Mouse (Mus musculus) CD4-positive, CD25-positive, alpha-beta regulatory T cell, adult 4 months (primary cell): ENCODE results near the gene Snx6. TPM values are rescaled to one million over a fixed set of nuclear protein-coding genes. Genes with fewer than 3 reads are reported as not detected.
A peak's percentile ranks its signal among the peaks of the same experiment; 100 is the strongest.
"Not testable (repeated sequence)": the region's sequence is repeated elsewhere in the genome, so short reads cannot be mapped to it uniquely, and the experiment has no call there.

Experiments used
- ATAC-seq: one replicate; pipeline ENCODE4 v1.8.0; 2017
- polyA plus RNA-seq, 2 experiments: library from polyadenylated mRNA; unstranded; fragments of 100-300 nt; shearing (Covaris generic); gene quantifications; one replicate each; pipeline ENCODE4 v1.2.1; 2017

Snx6 gene
- polyA plus RNA-seq, result 100 to 1,000 TPM; 133 to 174 TPM

DNA sequence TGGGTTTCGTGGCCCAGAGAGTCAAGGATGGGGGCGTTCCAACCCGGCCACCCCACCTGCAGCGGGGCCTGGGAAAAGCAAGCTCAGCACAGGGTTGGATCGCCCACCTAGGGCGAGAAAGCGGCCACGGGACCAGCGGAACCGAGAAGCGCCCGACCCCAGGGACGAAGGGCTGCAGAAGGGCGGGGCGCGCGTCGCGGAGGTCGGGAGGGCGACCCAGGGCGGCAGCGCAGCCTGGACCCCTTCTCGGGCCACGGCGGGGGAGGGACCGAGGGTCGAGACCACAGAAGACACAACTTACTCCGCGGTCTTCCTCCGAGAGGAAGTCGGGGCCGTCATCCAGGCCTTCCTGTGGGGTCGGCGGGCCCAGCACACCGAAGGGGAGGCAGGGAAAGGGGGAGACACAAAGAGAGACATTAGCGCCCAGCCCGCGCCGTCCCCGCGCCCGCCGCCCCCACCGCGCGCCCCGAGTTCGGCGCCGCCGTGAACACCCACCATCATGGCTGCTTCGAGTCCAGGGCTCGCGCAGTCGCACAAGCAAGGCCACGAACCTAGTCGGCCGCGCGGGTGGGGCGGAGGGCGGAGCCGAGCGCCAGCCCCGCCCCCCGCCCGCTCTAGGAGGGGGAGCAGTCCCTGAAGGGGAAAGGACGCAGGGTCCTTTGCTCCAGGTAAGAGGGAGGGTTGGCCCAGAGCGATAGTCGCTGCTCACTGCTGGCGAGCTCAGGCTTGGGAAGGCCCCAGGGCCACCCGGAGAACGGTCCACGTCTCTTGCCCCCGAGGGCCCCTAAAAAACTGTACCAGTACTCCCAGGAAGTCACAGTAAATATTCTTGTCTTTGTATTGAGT lies at the start of gene Snx6:
Gene Snx6, minus strand, starts transcription at position 551 of the 846 bp plus-strand sequence.
- ATAC-seq, result peak; percentile 96

DNA sequence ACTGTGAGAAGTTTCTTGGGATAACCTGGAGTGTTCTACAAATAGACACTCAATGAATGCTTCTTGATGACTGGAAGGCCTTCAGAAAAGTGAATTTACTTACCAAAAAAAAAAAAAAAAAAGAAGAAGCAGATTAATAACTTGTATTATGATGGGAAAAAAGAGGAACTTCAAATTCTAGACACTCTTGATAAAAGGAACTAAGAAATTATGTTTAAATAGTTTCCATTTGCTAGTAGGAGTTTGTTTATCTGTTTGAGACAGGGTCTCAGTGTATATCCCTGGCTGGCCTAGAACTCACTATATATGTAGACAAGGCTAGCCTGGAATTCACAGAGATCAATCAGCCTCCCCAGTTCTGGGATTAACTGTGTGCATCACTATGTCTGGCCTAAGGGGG lies 48.9 kb upstream of the Snx6 start:
- no peak for ATAC-seq

DNA sequence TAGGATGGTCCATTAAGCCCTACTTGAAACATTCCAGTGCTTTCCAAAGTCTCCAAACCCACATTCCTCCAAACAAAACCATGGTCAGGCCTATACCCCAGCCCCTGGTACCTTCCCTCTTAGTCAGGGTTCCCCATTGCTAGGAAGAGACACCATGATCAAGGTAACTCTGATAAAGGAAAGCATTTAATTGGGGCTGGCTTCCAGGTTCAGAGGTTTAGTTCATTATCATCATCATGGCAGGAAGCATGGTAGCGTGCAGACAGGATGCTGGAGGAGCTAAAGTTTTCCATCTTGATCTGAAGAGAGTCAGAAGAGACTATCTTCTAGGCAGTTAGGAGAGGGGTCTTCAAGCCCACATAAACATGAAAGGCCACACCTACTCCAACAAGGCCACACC lies 46.1 kb upstream of the Snx6 start:
- ATAC-seq, result no peak

DNA sequence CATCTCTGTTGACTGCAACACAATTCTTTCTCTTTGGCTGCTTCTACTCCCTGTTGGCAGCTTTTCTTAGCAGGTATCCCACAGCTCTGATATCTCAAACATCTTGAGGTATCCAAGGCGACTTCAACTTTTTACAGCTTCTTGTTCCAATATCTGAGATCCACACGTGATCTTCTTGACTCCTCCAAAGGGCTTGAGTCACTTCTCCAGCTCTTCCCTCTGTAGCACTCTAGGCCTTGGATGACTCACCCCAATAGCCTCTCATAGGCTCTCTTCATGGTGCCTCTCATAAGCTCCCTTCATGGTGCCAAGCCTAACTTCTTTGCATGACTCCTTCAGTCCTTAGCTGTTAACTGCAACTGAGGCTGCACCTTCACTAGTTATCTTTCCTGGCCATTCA lies 44.3 kb upstream of the Snx6 start:
- no peak for ATAC-seq

DNA sequence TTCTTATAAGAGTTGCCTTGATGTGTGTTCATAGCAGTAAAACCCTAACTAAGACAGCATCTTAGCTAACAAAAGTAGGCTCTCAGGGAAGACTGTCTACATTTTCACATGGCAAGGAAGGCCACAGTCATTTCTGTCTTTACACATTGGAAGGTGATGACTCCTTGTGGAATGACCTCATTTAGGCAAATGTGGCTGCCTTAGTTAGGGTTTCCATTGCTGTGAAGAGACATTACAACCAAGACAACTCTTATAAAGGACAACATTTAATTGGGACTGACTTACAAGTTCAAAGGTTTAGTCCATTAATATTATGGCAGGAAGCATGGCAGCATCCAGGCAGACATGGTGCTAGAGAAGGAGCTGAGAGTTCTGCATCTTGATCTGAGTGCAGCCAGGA lies 43.4 kb upstream of the Snx6 start:
- ATAC-seq, result no peak

DNA sequence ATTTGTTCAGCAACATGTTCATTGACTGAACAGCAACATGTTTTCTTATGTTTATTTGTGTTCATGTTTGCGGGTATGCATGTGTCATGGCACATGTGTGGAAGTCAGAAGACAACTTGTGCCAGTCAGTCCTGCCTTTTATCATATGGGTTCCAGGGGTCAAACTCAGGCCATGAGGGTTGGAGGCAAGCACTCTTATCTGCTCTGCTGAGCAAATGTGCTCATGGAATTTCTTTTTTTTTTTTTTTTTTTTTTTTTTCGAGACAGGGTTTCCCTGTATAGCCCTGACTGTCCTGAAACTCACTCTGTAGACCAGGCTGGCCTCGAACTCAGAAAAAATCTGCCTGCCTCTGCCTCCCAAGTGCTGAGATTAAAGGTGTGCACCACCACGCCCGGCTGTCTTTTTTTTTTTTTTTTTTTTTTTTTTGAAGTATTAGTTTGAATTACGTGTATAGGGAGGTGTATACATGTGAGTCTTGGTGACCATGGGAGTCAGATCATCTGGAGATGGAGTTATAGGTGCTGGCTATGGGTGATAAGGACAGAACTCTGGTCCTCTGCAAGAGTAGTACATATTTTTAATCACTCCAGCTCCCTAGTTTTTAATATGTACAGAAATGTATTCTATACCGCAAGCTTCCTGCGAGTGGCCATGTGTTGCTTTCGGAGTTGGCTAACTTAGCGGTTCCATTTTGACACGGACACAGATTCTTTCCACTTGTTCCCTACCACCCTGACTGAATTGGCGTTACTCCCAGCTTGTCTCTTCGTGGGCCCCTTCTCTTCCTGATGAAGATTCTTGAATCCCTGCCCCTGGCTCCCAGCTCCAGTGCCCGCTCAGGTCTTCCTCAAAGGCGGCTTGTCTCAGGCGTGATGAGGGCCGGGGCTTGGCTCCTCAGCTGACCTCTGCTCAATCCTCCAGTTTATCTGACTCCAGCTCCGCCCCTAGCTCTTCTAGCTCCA lies 40.4 kb upstream of the Snx6 start:
- ATAC-seq, result no peak

DNA sequence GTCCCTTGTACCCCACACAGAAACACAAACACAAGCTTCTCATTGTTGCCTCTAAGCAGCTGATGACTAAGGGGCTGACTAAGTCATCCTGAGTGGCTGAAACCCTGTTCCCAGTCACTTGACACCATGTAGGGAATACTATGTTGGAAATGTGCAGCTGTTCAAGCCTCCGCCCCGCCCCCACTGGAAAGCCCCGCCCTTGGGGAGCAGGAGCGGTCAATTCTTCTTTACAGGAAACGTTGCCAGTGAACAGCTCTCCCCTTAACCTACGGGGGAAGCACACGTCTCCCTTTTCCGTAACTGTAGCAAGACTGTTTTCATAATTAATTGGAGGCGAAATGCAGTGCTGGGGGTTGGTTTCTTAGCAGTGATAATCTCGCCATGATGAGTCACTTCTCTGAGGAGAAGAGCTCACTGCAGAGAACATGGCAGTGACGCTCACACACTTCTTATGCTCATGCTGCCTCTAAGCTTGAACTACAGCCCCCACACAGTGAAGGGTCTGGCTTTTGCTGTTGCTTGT lies 39.5 kb upstream of the Snx6 start:
- ATAC-seq, result peak; percentile 60

DNA sequence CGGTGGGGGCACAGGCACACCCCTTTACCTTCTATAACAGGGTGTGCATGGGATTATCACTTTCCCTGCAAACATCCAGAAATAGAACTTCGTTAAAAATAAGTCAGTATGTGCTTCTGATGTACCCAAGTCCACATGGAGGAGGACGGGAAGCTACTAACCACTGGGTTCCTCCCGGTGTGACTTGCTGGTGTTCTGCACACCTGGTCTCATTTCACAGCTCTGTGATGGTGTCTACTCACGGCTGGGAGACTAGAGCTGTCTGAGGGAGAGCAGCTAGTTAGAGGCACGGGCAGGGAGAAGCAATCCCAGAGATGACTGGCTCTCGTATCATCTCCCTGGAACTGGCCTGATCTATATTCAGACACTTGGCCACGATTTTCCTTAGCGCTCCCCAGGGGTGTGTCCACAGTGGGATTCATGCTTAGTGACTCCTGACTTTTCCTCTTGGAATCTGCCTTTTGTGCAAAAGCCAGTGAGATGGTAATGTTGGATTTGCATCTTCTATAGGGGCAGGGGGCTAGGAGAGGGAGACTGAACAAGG lies 38.4 kb upstream of the Snx6 start:
- ATAC-seq, result no peak

DNA sequence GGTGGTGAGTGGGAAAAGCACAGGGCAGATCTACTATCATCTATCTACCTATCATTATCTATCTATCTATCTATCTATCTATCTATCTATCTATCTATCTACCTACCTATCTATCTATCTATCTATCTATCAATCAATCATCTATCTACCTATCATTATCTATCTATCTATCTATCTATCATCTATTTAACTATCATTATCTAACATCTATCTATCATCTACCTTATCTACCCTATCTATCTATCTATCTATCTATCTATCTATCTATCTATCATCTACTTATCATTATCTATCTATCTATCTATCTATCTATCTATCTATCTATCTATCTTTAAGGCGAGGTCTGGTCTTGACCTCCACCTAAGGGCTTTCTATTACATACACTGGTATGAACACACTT lies 36.4 kb upstream of the Snx6 start:
- not testable (repeated sequence) for ATAC-seq

DNA sequence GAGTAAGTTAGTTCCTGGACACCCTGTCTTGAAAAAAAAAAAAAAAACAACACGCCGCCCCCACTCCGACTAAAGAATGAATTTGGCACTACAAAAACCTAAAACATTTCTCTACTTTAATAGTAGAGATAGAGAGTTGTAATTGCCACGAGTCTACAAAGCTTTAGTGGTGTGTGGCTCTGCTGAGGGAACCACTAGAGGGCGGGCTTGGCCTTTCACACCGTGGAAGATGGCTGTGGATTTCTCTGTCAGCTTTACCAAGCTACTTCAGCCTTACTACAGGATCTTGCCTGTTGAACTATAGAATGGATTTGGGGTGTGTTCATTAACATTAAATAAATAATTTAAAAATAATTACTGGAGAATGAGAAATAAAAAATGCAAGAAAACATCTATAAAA lies 35.1 kb upstream of the Snx6 start:
- ATAC-seq, result peak; percentile 88

DNA sequence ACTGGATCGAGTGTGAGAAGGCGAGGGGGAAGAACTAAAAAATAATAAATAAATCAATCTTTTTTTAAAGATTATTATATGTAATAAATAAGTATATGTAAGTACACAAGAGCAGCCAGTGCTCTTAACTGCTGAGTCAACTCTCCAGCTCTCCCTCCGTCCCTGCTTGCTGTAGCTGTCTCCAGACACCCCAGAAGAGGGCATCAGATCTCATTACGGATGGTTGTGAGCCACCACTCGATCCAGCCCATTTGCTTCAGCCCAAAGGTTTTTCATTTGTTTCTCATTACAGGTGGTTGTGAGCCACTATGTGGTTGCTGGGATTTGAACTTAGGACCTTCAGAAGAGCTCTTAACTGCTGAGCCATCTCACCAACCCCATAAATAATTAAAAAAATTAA lies 34.4 kb upstream of the Snx6 start:
- no peak for ATAC-seq

DNA sequence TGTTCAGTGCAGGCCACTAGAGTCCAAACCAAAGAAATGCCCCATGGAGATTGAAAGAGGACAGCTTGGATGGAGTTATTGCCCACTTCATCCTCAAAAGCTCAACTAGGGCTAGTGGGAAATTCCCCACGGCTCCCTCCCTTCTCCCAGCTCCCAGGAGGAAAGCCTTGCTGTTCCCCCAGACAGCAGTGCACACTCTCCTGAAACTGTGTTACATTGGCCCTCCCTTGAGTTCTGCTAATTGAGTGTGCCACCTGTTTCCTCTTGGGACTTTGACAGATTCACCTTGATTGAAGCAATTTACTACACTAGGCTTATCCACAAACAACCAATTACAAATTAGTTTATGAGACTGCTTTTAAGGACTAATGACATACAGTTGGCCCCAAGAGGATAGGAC lies 32.5 kb upstream of the Snx6 start:
- ATAC-seq, result no peak

DNA sequence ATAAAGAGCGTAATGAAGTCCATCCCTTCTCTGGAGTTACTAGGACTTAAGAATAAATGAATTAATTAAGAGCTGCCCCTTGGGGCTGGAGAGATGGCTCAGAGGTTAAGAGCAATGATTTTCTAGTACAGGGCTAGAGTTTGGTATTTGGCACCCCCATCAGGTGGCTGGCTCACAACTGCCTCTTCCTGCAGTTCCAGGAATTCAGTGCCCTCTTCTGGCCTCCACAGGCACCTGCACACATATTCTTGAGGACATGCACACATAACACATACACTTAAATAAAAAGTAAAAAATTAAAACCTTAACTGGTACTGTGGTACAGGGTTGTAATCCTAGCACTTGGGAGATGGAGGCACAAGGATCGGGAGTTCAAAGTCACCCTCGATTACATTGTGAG lies 29.7 kb upstream of the Snx6 start:
- no peak for ATAC-seq

DNA sequence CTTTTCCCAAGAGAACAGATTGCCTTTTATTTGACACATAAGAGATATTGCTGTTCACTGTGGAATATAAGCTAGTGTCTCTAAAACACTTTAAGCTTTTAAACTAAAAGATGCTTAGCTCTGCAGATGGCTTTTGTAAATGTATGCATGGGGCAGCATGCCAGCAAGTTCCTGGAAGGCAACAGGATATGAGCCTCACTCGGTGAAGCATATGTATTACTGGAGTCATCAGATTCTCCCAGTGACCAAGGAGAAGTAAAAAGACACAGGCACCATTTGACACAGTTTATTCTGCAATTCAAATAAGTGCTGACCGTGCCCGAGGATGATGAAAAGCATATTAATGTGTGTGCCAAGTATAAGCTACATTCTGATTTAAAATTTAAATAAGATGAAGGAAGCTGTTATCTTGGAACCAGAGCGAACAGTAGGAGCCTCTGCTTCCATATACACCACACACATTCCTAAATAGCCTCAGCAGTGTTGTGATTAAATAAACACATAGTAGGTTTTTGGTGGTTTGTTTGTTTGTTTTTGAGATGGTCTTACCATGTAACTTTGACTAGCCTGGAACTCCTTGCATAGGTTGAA lies 27.4 kb upstream of the Snx6 start:
- ATAC-seq, result no peak

DNA sequence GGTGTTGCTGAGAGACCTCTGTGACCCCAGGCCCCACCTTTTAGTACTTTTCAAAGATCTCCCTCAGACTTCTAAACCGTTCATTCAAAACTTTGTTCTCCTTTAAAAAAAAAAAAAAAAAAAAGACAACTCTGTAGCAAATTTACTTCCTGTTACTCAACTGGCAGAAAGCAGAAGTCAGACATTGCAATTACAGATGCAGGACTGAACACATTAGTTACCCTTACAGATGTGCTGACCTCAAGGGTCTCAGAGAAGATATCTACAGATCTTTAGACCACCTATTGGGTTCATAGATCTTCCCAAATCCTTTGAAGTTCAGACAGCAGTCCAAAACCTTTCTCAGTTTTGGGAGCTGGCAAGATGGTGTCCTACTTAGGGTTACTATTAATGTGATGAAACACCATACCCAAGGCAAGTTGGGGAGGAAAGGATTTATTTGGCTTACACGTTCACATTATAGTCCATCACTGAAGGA lies 25.2 kb upstream of the Snx6 start:
- ATAC-seq, result no peak

DNA sequence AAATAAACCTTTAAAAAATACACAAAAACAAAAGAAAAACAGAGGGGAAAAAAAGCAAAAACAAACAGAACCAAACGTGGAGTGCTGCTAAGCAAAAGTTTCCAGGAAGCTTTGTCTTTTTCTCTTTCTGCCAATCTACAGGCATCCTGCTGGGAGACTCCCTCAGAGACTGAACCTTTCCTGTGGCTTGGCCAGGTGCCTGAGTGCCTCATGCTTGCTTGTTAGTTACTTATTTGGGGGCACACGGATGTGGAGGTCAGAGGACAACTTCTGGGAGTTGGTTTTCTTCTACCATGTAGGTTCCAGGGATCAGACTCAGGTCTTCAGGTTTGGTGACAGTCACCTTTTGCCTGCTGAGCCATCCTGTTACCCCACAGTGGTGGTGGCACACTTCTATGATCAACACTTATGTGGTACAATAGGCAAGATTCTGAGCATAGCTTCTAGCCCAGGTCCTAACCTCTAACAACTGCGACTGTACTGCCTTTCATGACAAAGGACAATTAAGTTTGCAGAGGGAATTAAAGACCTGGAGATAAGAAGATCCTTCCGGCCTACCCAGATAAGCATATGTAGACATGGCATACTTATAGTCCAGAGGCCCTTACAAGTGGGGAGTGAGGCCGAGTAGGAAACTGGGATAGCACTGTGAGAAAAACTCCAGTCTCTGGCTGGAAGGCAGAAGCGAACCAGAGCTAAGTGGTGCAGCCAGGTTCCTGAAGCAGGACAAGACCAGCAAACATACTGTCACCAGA lies 23.9 kb upstream of the Snx6 start:
- no peak for ATAC-seq

DNA sequence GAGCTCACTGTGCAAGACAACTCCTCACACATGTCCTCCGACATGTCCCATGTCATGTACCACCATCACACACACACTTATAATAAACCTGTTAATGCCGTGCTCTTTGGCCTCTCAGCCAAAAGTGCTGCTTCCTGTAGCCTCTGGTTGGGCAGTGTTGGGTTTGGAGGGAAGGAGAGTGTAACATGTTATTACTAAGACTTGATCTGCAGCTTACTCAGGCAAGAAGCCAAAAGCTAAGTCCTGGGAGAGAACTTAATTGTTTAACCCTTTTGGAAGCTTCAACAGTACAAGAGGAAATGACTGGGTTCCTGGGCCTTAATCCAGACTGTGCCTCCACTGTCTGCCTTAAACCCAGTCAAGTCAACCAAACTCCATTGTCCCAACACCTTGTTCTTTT lies 14.6 kb upstream of the Snx6 start:
- ATAC-seq, result no peak

DNA sequence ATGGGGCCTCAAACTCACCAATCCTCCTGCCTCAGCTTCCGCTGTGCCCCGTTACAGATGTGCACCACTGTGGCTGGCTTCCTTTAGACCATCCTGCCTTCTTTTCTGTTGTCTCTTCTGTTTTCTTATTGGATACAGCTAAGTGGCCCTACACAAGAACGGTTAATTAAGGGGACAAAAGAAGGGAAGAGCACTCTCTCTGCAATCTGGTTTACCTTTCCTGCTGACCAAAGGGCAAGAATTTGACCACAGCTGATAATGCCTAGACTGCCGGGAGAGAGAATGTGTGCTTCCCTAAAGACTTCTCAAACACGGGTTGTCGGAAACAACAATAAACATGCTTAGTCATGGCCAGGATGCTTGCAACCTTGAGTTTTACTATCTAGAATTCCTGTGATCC lies 12.0 kb upstream of the Snx6 start:
- ATAC-seq, result no peak

DNA sequence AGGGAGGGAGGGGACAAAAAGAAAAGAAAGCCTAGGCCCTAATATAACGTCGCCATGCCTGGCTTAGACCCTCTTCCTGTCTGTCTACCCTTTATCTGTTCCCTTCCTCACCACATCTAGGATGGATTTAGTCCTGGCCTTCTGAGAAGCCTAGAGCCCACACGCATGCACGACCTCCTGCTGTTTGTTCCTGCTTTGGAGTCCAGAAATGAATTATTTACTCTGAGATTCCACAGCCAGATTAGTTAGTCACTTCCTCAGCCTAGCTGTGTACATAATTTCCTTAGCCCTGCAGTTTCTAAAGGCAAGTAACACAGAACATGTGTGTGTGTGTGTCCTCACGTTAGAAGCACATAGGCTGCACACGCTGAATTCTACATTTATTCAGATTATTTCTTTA lies 10.6 kb upstream of the Snx6 start:
- no peak for ATAC-seq

DNA sequence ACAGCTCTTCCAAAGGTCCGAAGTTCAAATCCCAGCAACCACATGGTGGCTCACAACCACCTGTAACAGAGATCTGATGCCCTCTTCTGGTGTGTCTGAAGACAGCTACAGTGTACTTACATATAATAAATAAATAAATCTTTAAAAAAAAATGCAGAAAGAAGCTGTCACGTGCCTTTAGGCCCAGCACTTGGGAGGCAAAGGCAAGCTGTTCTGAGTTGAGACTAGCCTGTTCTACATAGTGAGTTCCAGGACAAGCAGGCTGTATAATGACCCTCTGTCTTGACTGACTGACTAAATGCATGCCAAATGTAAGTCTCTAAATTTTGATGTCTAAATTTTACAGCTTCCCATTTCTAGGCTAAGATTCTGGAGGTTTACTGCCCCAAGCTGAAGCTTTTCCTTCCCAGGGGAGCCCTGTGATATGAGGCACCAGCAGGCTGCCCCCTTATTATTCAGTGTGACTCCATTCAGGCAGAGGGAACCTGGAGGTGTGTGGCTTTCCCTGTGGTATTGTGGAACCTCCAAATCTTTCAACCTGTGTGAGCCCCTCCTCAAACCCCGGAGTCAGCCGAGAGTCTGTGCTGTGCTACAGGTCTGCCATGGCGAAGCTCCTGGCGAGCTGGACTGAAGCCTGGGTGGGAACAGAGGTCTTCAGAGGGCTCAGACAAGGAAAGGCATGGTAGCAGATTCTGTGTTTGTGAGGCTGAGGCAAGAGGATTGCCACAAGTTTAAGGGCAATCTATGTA lies 9.9 kb upstream of the Snx6 start:
- no peak for ATAC-seq

DNA sequence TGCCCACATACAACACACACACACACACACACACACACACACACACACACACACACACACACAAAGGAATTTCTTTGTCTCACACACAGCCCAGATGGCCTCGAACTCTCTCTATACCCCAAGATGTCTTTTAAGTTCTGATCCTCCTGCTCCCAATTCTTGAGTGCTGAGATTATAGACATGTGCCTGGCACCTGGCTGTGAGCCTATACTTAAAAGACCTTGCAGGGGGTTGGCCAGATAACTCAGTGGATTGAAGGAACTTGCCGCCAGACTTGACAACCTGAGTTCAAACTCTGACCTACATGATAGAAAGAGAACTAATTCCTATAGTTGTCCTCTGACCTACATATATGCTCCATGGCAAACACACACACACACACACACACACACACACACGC lies 8.0 kb upstream of the Snx6 start:
- no peak for ATAC-seq
